Mouse (Mus musculus): ENCODE results near the gene Pdcd6ip. TPM values are rescaled to one million over a fixed set of nuclear protein-coding genes. Genes with fewer than 3 reads are reported as not detected.
A peak's percentile ranks its signal among the peaks of the same experiment; 100 is the strongest.

Pdcd6ip gene
- total RNA-seq (2014; rRNA removed; ENCODE audit: low replicate concordance) (38.4 and 44.2 TPM in 2 replicates), polyA plus RNA-seq (2015; fragmentation: Nextera tagmentation; extraction: Ambion mirVana) (38.3 and 38.4 TPM in 2 replicates)

DNA sequence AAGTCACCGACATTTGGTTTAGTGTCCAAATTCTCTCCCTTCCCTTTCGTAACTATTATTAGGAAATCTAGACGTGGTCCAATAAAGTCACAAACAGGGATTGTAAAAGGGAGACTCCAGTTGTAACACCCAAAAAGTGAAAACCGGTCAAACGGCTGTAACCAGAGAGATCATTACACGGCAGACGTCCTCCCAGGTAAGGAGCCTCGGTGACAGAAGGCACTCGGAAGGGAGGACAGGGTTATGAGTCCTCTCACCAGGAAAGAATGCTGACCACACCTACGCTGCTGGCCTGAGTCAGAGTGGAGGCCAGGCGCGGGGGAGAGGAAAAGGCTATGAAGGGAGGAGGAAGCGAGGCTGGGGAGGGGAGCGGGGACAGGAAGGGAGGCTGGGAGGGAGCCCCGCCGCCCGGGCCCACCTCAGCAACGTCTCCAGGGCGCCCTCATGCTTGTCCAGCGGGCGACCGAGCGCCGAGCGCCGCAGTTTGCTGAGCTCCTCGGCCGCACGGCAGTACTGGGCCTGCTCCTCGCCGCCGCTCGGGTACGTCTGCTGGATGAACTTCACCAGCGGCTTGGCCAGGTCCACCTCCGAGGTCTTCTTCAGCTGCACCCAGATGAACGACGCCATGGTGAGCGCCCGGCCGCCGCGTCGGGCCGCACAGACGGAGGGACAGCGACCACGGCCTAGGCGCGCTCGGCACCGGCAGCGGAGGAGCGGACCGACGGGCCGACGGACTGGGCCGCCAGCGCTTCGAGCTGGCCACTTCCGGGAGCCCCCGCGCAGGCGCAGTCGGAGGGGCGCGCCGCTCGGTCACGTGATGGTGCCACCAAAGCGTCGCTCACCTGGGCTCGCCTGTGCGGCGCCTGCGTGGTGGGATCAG lies at the start of gene Pdcd6ip:
Pdcd6ip (minus strand) TSS at position 779 of the 880 bp plus-strand sequence.
- peak; percentile 81 for DNase-seq (ENCODE audit: low spot score)
- under 1% methylated on average over 76 of the region's 77 CpGs for WGBS

DNA sequence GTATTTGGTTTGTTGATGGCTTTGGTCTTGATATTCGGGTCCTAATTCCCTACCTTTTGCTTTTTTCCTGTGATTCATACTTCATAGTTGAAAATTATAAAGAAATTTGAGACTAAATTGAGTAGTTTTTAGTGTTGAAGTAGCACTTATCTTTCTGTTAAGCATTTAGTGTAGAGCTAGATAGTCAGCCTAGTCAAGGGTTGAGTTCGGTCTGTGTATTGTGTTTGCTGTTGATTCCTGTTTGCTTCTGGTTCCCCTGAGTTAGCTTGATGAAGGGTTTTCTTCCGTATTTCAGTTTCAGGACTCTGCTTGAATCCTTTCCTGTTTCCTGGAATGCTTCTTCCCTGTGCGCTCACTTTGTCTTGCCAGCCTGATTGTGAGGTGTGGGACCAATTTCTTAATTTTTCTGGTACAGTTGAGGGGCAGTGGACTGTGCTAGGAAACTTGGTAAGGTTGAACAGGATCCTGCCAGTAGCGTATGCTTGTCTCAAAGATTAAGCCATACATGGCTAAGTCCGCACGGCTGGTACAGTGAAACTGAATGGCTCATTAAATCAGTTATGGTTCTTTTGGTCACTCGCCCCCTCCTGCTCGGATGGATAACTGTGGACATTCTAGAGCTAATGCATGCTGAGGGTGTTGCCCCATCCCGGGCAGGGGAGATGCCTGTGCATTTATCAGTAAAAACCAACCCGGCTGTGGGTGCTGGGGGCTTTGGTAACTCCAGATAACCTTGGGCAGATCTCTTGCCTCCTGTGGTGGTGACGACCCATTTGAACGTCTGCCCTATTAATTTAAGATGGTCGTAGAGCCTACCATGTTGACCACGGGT lies 48.0 kb upstream of the Pdcd6ip start:
- TF ChIP-seq CTCF (IDR thresholded peaks at IDR 0.05; ENCODE audit: low read depth) = no peak
- no peak for TF ChIP-seq EP300 (IDR thresholded peaks at IDR 0.05; ENCODE audit: low read depth)
- H3K27me3 ChIP-seq (ENCODE audit: control insufficient read depth, insufficient read depth, low read length) = no peaks in the 10 kb centered on the region
- WGBS = 87% methylated on average over 15 of the region's 15 CpGs
- no peak overlapping the region for H3K4me2 ChIP-seq (ENCODE audit: low read depth, low read length)
- 0 out of 2 replicates have a peak, but pooled peaks cover 4% of the 10 kb centered on the region for H3K9me3 ChIP-seq (replicated peaks; ENCODE audit: control insufficient read depth, low read length)
- no peak overlapping the region for H3K4me3 ChIP-seq (ENCODE audit: low read depth, low read length)
- DNase-seq (ENCODE audit: low spot score) (no peak), ATAC-seq (ENCODE audit: insufficient read depth, low read depth) (no peak)
- no peak overlapping the region for H3K27ac ChIP-seq (ENCODE audit: low read depth)
- H3K9ac ChIP-seq (replicated peaks; ENCODE audit: low read depth, low read length) = no peak overlapping the region
- H3K4me1 ChIP-seq (ENCODE audit: control insufficient read depth, insufficient read depth) = no peaks in the 10 kb centered on the region
- no peaks in the 10 kb centered on the region; the same call in 1 of the 2 replicates for H3K36me3 ChIP-seq (replicated peaks; ENCODE audit: control insufficient read depth, insufficient read depth, low read length)

More for the DNA sequence above, at the start of gene Pdcd6ip:
- no peaks in the 10 kb centered on the region for H3K36me3 ChIP-seq (replicated peaks; ENCODE audit: control insufficient read depth, insufficient read depth, low read length)
- H3K4me1 ChIP-seq (ENCODE audit: control insufficient read depth, insufficient read depth) = peaks cover 27% of the 10 kb centered on the region
- peak within 1 kb of the TSS; percentile 82 for H3K4me2 ChIP-seq (ENCODE audit: low read depth, low read length)
- H3K9me3 ChIP-seq (replicated peaks; ENCODE audit: control insufficient read depth, low read length) = no peaks in the 10 kb centered on the region
- peak within 1 kb of the TSS; percentile 98 for H3K4me3 ChIP-seq (ENCODE audit: low read depth, low read length)
- peak within 1 kb of the TSS; percentile 97 for H3K9ac ChIP-seq (replicated peaks; ENCODE audit: low read depth, low read length)
- peak; percentile 89 for ATAC-seq (ENCODE audit: insufficient read depth, low read depth)
- TF ChIP-seq EP300 (IDR thresholded peaks at IDR 0.05; ENCODE audit: low read depth) (no peak), CTCF (IDR thresholded peaks at IDR 0.05; ENCODE audit: low read depth) (no peak)
- H3K27me3 ChIP-seq (ENCODE audit: control insufficient read depth, insufficient read depth, low read length) = no peaks in the 10 kb centered on the region
- peak within 1 kb of the TSS; percentile 98 for H3K27ac ChIP-seq (ENCODE audit: low read depth)

DNA sequence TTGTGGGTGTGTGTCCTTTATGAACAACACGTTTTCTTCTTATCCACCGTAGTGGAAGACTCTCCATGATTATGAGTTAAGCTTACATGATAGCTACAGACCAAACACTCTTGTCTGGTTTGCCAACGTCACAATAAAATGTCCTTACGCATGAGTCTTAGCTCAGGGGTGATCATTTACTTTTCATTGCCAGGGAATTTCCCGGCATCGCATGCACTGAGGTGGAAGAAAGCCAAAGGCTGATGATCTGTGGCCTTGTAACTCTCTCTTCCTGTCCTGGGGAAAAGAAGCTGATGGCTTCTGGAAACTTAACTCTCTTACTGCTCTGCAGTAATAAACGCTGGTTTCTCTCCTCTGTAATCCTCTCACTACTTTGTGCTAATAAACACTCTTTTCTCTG lies 41.3 kb upstream of the Pdcd6ip start:
- 41% methylated on average over 7 of the region's 7 CpGs for WGBS
- H3K36me3 ChIP-seq (replicated peaks; ENCODE audit: control insufficient read depth, insufficient read depth, low read length) = peaks cover 6% of the 10 kb centered on the region; the same call in 1 of the 2 replicates
- TF ChIP-seq EP300 (IDR thresholded peaks at IDR 0.05; ENCODE audit: low read depth) (0 out of 2 replicates have a peak, but pooled peaks have one; percentile 32), CTCF (IDR thresholded peaks at IDR 0.05; ENCODE audit: low read depth) (no peak)
- no peak overlapping the region for H3K4me3 ChIP-seq (ENCODE audit: low read depth, low read length)
- H3K27ac ChIP-seq (ENCODE audit: low read depth) = no peak overlapping the region
- H3K4me2 ChIP-seq (ENCODE audit: low read depth, low read length) = no peak overlapping the region
- H3K9me3 ChIP-seq (replicated peaks; ENCODE audit: control insufficient read depth, low read length) = no peaks in the 10 kb centered on the region
- no peaks in the 10 kb centered on the region for H3K27me3 ChIP-seq (ENCODE audit: control insufficient read depth, insufficient read depth, low read length)
- H3K4me1 ChIP-seq (ENCODE audit: control insufficient read depth, insufficient read depth) = peaks cover 5% of the 10 kb centered on the region; the same call in 1 of the 2 replicates
- H3K9ac ChIP-seq (replicated peaks; ENCODE audit: low read depth, low read length) = no peak overlapping the region
- ATAC-seq (ENCODE audit: insufficient read depth, low read depth) (no peak), DNase-seq (ENCODE audit: low spot score) (peak; percentile 12)

DNA sequence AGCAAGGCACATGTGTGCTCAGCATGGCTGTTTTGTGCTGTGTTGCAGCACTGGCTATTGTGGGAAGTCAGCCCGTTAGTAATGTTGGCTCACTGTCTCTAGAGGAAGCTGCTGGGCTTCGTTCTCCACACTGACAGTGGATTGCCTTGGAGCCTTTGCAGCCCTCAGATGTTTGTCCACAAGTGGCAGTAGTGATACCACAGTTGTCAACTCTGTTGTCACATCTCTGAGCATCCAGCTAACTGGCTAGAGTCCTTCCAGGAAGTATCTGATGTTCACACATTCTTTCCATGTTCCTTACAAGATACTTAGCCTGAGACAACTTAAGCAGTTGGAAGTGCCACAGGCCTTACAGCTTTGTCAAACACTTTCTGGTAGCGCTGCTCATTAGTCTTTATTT lies 35.2 kb upstream of the Pdcd6ip start:
- Histone ChIP-seq H3K27ac (ENCODE audit: low read depth) (no peak overlapping the region), H3K36me3 (replicated peaks; ENCODE audit: control insufficient read depth, insufficient read depth, low read length) (no peaks in the 10 kb centered on the region), H3K4me1 (ENCODE audit: control insufficient read depth, insufficient read depth) (peaks cover 7% of the 10 kb centered on the region), H3K4me3 (ENCODE audit: low read depth, low read length) (no peak overlapping the region), H3K9ac (replicated peaks; ENCODE audit: low read depth, low read length) (no peak overlapping the region), H3K4me2 (ENCODE audit: low read depth, low read length) (peak overlapping the region; percentile 25; the same call in 1 of the 2 replicates), H3K27me3 (ENCODE audit: control insufficient read depth, insufficient read depth, low read length) (no peaks in the 10 kb centered on the region), H3K9me3 (replicated peaks; ENCODE audit: control insufficient read depth, low read length) (no peaks in the 10 kb centered on the region)
- no peak for ATAC-seq (ENCODE audit: insufficient read depth, low read depth)
- DNase-seq (ENCODE audit: low spot score) = no peak
- no peak for TF ChIP-seq EP300 (IDR thresholded peaks at IDR 0.05; ENCODE audit: low read depth)
- 0 out of 2 replicates have a peak, but pooled peaks have one; percentile 4 for TF ChIP-seq CTCF (IDR thresholded peaks at IDR 0.05; ENCODE audit: low read depth)
- 36% methylated on average over 3 of the region's 3 CpGs for WGBS

DNA sequence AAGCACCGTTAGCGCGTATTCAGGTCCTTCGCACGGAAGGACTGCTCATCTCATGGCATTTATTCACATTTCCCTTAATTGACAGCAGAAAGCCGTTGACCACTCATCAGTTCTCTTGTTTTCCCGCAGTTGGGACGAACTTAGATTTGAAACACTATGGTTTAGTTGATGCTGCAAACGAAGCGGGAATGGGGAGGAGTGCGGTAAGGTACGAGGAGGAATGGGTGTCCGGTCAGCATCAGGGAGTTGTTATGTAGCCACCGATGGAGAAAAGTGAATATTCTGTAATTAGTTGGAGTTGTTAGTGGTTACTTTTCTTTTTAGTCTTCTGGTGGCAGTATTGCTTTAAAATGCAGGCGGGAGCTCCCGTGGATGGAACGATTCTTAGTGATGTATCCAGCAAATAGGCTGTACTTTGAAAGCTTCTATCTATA lies 34.3 kb upstream of the Pdcd6ip start:
- Histone ChIP-seq H3K4me1 (ENCODE audit: control insufficient read depth, insufficient read depth) (peaks cover 7% of the 10 kb centered on the region), H3K36me3 (replicated peaks; ENCODE audit: control insufficient read depth, insufficient read depth, low read length) (no peaks in the 10 kb centered on the region), H3K4me2 (ENCODE audit: low read depth, low read length) (peak overlapping the region; percentile 100), H3K27ac (ENCODE audit: low read depth) (peak overlapping the region; percentile 88; the same call in 1 of the 2 replicates), H3K9ac (replicated peaks; ENCODE audit: low read depth, low read length) (peak overlapping the region; percentile 85), H3K9me3 (replicated peaks; ENCODE audit: control insufficient read depth, low read length) (no peaks in the 10 kb centered on the region), H3K4me3 (ENCODE audit: low read depth, low read length) (peak overlapping the region; percentile 92), H3K27me3 (ENCODE audit: control insufficient read depth, insufficient read depth, low read length) (no peaks in the 10 kb centered on the region)
- peak; percentile 66 for DNase-seq (ENCODE audit: low spot score)
- no peak for ATAC-seq (ENCODE audit: insufficient read depth, low read depth)
- TF ChIP-seq EP300 (IDR thresholded peaks at IDR 0.05; ENCODE audit: low read depth) (no peak), CTCF (IDR thresholded peaks at IDR 0.05; ENCODE audit: low read depth) (peak; percentile 49)
- WGBS = 2% methylated on average over 17 of the region's 17 CpGs

Measured in heart, postnatal 0 days (tissue).